Mouse (Mus musculus) heart, embryonic 12.5 days (tissue): ENCODE data around the gene Tceal6. TPM values are rescaled to one million over a fixed set of nuclear protein-coding genes. Genes with fewer than 3 reads are reported as not detected.
A peak's percentile ranks its signal among the peaks of the same experiment; 100 is the strongest.
"Not testable (repeated sequence)": the region's sequence is repeated elsewhere in the genome, so short reads cannot be mapped to it uniquely, and the experiment has no call there.

Source experiments
- ATAC-seq: fragments of 200-750 bp; cut with Nextera tagmentation; 2 replicates; pipeline ENCODE4 v1.8.0; 2017; ENCODE audit warnings: moderate TSS enrichment, moderate library complexity; ENCODE audit not compliant: insufficient number of reproducible peaks, low FRiP score
- H3K27ac ChIP-seq: fragments of 300-500 bp; sonication (generic); 2 replicates; pipeline ENCODE4 v1.5.1; 2016; ENCODE audit warnings: mild to moderate bottlenecking, moderate library complexity; ENCODE audit not compliant: poor library complexity, severe bottlenecking
- H3K27me3 ChIP-seq: fragments of 300-500 bp; sonication (generic); replicated peaks from 2 replicates; pipeline ENCODE4 v1.6.1; 2016; ENCODE audit warnings: mild to moderate bottlenecking, moderate library complexity
- H3K36me3 ChIP-seq: fragments of 300-500 bp; sonication (generic); 2 replicates; pipeline ENCODE4 v1.6.1; 2016; ENCODE audit warnings: mild to moderate bottlenecking, moderate library complexity
- H3K4me1 ChIP-seq: fragments of 300-500 bp; sonication (generic); replicated peaks from 2 replicates; pipeline ENCODE4 v1.6.1; 2016; ENCODE audit warnings: mild to moderate bottlenecking
- H3K4me2 ChIP-seq: fragments of 300-500 bp; sonication (generic); 2 replicates; pipeline ENCODE4 v1.6.1; 2016; ENCODE audit warnings: mild to moderate bottlenecking, moderate library complexity
- H3K4me3 ChIP-seq: fragments of 300-500 bp; sonication (generic); 2 replicates; pipeline ENCODE4 v1.5.1; 2016; ENCODE audit warnings: mild to moderate bottlenecking
- H3K9ac ChIP-seq: fragments of 300-500 bp; sonication (generic); 2 replicates; pipeline ENCODE4 v1.6.1; 2016; ENCODE audit warnings: mild to moderate bottlenecking, moderate library complexity
- H3K9me3 ChIP-seq: fragments of 300-500 bp; sonication (generic); replicated peaks from 2 replicates; pipeline ENCODE4 v1.6.1; 2016; ENCODE audit warnings: mild to moderate bottlenecking, moderate library complexity
- WGBS: fragments of 180-500 bp; shearing (Covaris S2); methylation state at CpG from one replicate; pipeline ENCODE4 v1.1.7; 2016; 5-methylcytosine and 5-hydroxymethylcytosine counted together
- polyA plus RNA-seq: library from polyadenylated mRNA; unstranded; fragments of >200 nt; fragmentation: Nextera tagmentation; extraction: Ambion mirVana; gene quantifications from 2 replicates; pipeline ENCODE4 v1.2.1, GENCODE M21; 2016

Gene Tceal6
- polyA plus RNA-seq = 1.7 and 2.3 TPM in 2 replicates

- ATAC-seq = no peak
- Histone ChIP-seq H3K4me1 (no peaks in the 10 kb centered on the region), H3K27ac (no peak within 1 kb of the TSS), H3K9me3 (no peaks in the 10 kb centered on the region), H3K4me2 (peak within 1 kb of the TSS; percentile 76), H3K9ac (peak within 1 kb of the TSS; percentile 54; the same call in 1 of the 2 replicates), H3K27me3 (peaks cover 5% of the 10 kb centered on the region; the same call in 1 of the 2 replicates), H3K4me3 (peak within 1 kb of the TSS; percentile 46), H3K36me3 (no peaks in the 10 kb centered on the region)
- WGBS = 24% methylated on average over 13 of the region's 13 CpGs
These were observed at the start of gene Tceal6 for GRCm38 (mm10) chrX:135210436-135211221. Gene Tceal6, minus strand, starts transcription at chrX:135210687.

GRCm38 (mm10) chrX:135209773-135210435, 583 bp downstream of the Tceal6 start:
- H3K27ac ChIP-seq, H3K9me3 ChIP-seq, H3K4me1 ChIP-seq, H3K36me3 ChIP-seq, H3K27me3 ChIP-seq, ATAC-seq: not testable (repeated sequence)
- WGBS = 16% methylated on average over 21 of the region's 21 CpGs
- Histone ChIP-seq H3K4me2 (peak overlapping the region; percentile 76), H3K9ac (peak overlapping the region; percentile 54; the same call in 1 of the 2 replicates), H3K4me3 (peak overlapping the region; percentile 46)

- H3K36me3 ChIP-seq, H3K4me3 ChIP-seq, H3K9ac ChIP-seq, H3K27me3 ChIP-seq, H3K4me1 ChIP-seq, H3K4me2 ChIP-seq, ATAC-seq, H3K9me3 ChIP-seq, H3K27ac ChIP-seq: not testable (repeated sequence)
- no CpG with 5 or more reads among the region's 6 CpGs for WGBS
These were observed 20.6 kb downstream of the Tceal6 start for GRCm38 (mm10) chrX:135189924-135190323.

GRCm38 (mm10) chrX:135188661-135189060, 21.8 kb downstream of the Tceal6 start:
- not testable (repeated sequence) for H3K4me1 ChIP-seq, H3K9ac ChIP-seq, ATAC-seq, H3K36me3 ChIP-seq, H3K27me3 ChIP-seq, H3K27ac ChIP-seq, H3K9me3 ChIP-seq, H3K4me2 ChIP-seq, H3K4me3 ChIP-seq
- no CpG with 5 or more reads among the region's 3 CpGs for WGBS

GRCm38 (mm10) chrX:135177532-135177931, 33.0 kb downstream of the Tceal6 start, which contains the start of gene Gm15023:
Gene Gm15023, minus strand, starts transcription at chrX:135177632.
- ATAC-seq, H3K9ac ChIP-seq, H3K36me3 ChIP-seq, H3K4me3 ChIP-seq, H3K27me3 ChIP-seq, H3K27ac ChIP-seq, H3K4me1 ChIP-seq, H3K9me3 ChIP-seq, H3K4me2 ChIP-seq: not testable (repeated sequence)
- WGBS = 89% methylated on average over 3 of the region's 14 CpGs

Other genes with a start within 250 kb of the Tceal6 start
- gene Nxf2, start 245.9 kb downstream of the Tceal6 start, polyA plus RNA-seq = 0.57 and 0.74 TPM in 2 replicates
- gene Zmat1, start 201.5 kb downstream of the Tceal6 start, polyA plus RNA-seq = 9.2 and 10.5 TPM in 2 replicates
- not detected in 2 replicates for gene Gm15023, start 33.1 kb downstream of the Tceal6 start, polyA plus RNA-seq
- gene Pramel3, start 91.6 kb upstream of the Tceal6 start, polyA plus RNA-seq = not detected in 2 replicates
- gene Gm5128, start 162.6 kb upstream of the Tceal6 start, polyA plus RNA-seq = not detected in 2 replicates
- not detected in 2 replicates for gene Gm7903, start 223.1 kb upstream of the Tceal6 start, polyA plus RNA-seq